Mouse (Mus musculus): Measurements from ENCODE around the gene Obp2a. TPM values are rescaled to one million over a fixed set of nuclear protein-coding genes. Genes with fewer than 3 reads are reported as not detected.

Obp2a gene
- 0.88 TPM for polyA plus RNA-seq (2017; shearing (Covaris generic))

DNA sequence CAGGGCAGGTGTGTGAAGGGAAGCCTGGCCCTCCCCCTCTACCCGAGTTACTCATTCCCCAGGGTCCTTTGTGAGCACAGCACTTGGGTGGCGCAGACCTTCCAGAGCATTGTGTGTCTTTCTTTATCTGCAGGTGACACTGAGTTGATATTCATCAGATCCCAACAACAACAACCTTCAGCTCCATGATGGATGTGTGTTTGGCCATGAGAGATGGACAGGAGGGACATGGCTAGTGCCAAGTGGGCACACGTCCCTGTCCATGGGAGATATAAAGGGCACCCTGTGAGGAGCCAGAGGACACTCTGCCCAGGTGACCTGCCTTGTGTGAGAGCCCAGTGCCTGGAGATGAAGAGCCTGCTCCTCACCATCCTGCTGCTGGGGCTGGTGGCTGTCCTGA is at the start of gene Obp2a:
Obp2a (plus strand) TSS at position 301 of the 400 bp plus-strand sequence.

DNA sequence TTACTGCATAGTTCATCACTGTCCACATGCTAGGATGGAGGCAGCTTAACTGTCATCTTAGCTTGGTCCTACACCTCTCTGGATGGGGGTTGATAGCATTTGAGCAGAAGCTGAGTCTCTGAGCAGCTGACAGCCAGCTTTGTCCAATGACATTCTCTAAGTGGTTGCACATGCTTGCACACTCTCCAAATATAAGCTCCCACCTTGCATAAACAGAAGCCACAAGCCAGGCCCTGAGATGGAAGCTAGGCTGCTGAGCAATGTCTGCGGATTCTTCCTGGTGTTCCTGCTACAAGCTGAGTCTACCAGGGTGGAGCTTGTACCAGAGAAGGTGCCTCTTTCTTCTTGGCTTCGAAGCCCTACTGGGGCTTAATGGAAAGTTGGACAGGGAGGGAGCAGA is 46.9 kb upstream of the Obp2a start, which contains the start of gene Lcn8:
Lcn8 (plus strand) TSS at position 219 of the 400 bp plus-strand sequence.

DNA sequence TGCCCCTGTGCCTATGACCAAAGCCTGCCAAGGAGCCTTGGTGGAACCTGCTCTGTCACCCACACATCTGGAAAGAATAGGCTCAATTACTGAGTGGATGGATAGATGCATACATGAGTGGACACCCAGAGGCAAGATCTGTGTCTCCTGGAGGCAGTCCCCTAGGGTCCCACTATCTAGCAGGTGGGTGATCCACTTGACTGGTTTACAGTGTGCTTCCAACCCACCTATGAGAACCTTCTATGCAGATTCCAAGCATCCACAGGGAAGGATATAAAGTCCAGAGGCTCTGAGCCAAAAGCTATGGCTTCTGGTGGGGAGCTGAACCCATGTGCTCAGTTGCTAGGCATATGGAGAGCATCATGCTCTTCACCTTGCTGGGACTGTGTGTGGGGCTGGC is 42.2 kb upstream of the Obp2a start, which contains the start of gene Lcn5:
Lcn5 (plus strand) TSS at position 301 of the 400 bp plus-strand sequence.

GRCm38 (mm10) chr2:25676486-25676885 is 23.4 kb upstream of the Obp2a start, which contains the start of gene Lcn6:
Gene Lcn6 (plus strand): TSS chr2:25676786.

DNA sequence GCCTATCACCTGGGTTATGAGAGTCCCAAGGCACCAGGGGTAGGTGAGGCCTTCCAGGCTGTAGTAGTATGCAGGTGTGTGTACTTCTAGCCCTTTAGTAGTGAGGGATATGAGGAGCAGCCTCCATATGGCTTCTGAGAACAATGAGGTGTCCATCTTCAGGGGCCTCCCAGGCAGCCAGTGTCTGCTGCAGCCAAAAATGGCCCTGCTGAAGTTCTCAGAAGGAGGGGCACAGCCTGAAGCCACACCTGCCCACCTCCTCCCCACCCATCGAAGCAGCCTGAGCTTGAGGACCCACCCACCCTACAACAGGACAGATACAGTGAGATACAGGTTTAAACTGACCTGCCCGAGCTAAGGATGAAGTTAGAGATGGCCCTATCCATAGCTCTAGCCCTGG is 17.4 kb upstream of the Obp2a start, which contains the start of gene Lcn10:
Lcn10 (plus strand) TSS at position 301 of the 400 bp plus-strand sequence.

GRCm38 (mm10) chr2:25706643-25707481 is 7.0 kb downstream of the Obp2a start, which contains the start of gene Bmyc:
Gene Bmyc (plus strand): TSS chr2:25706739.

GRCm38 (mm10) chr2:25736709-25737108 is 36.9 kb downstream of the Obp2a start, which contains the start of gene Obp2b:
Gene Obp2b (plus strand): TSS chr2:25737009.

Other genes starting within 250 kb of the Obp2a start
- 5.3 TPM for gene Clic3, start 243.2 kb upstream of the Obp2a start, polyA plus RNA-seq (2017; shearing (Covaris generic))
- 117 TPM for gene Paxx, start 238.9 kb upstream of the Obp2a start, polyA plus RNA-seq (2017; shearing (Covaris generic))
- not detected for gene Ptgds, start 230.0 kb upstream of the Obp2a start, polyA plus RNA-seq (2017; shearing (Covaris generic))
- gene Lcn12, start 206.1 kb upstream of the Obp2a start, polyA plus RNA-seq (2017; shearing (Covaris generic)) = not detected
- 125 TPM for gene Fbxw5, start 199.3 kb upstream of the Obp2a start, polyA plus RNA-seq (2017; shearing (Covaris generic))
- 10.0 TPM for gene C8g, start 198.3 kb upstream of the Obp2a start, polyA plus RNA-seq (2017; shearing (Covaris generic))
- gene Traf2, start 153.1 kb upstream of the Obp2a start, polyA plus RNA-seq (2017; shearing (Covaris generic)) = 106 TPM
- 249 TPM for gene Edf1, start 142.2 kb upstream of the Obp2a start, polyA plus RNA-seq (2017; shearing (Covaris generic))
- 1.0 TPM for gene Mamdc4, start 125.2 kb upstream of the Obp2a start, polyA plus RNA-seq (2017; shearing (Covaris generic))
- 88.8 TPM for gene Phpt1, start 124.8 kb upstream of the Obp2a start, polyA plus RNA-seq (2017; shearing (Covaris generic))
- not detected for gene Ajm1, start 118.3 kb upstream of the Obp2a start, polyA plus RNA-seq (2017; shearing (Covaris generic))
- 8.2 TPM for gene Rabl6, start 91.5 kb upstream of the Obp2a start, polyA plus RNA-seq (2017; shearing (Covaris generic))
- gene Ccdc183, start 82.4 kb upstream of the Obp2a start, polyA plus RNA-seq (2017; shearing (Covaris generic)) = not detected
- 2.1 TPM for gene Tmem141, start 78.0 kb upstream of the Obp2a start, polyA plus RNA-seq (2017; shearing (Covaris generic))
- gene Fcna, start 72.0 kb upstream of the Obp2a start, polyA plus RNA-seq (2017; shearing (Covaris generic)) = 5.9 TPM
- not detected for gene Lcn8, start 46.9 kb upstream of the Obp2a start, polyA plus RNA-seq (2017; shearing (Covaris generic))
- not detected for gene Lcn5, start 42.1 kb upstream of the Obp2a start, polyA plus RNA-seq (2017; shearing (Covaris generic))
- 0.31 TPM for gene Lcn6, start 23.3 kb upstream of the Obp2a start, polyA plus RNA-seq (2017; shearing (Covaris generic))
- gene Lcn10, start 17.3 kb upstream of the Obp2a start, polyA plus RNA-seq (2017; shearing (Covaris generic)) = 0.33 TPM
- 119 TPM for gene Bmyc, start 6.7 kb downstream of the Obp2a start, polyA plus RNA-seq (2017; shearing (Covaris generic))
- not detected for gene Obp2b, start 37.0 kb downstream of the Obp2a start, polyA plus RNA-seq (2017; shearing (Covaris generic))
- not detected for gene Lcn3, start 65.5 kb downstream of the Obp2a start, polyA plus RNA-seq (2017; shearing (Covaris generic))
- gene Lcn11, start 77.0 kb downstream of the Obp2a start, polyA plus RNA-seq (2017; shearing (Covaris generic)) = not detected
- gene Gm13539, start 82.2 kb downstream of the Obp2a start, polyA plus RNA-seq (2017; shearing (Covaris generic)) = not detected
- gene Glt6d1, start 115.8 kb downstream of the Obp2a start, polyA plus RNA-seq (2017; shearing (Covaris generic)) = not detected
- gene Lcn9, start 123.1 kb downstream of the Obp2a start, polyA plus RNA-seq (2017; shearing (Covaris generic)) = not detected
- 0.21 TPM for gene Sohlh1, start 147.2 kb downstream of the Obp2a start, polyA plus RNA-seq (2017; shearing (Covaris generic))
- 0.09 TPM for gene Kcnt1, start 163.7 kb downstream of the Obp2a start, polyA plus RNA-seq (2017; shearing (Covaris generic))

All from CD4-positive, CD25-positive, alpha-beta regulatory T cell, adult 9 weeks (primary cell).